Mouse (Mus musculus) kidney, adult 8-10 months (tissue): ENCODE measurements around the gene Tmem200a.

Source experiments
- DNase-seq, 2 experiments: peaks; one replicate each; pipeline ENCODE4 v3.0.0; 2022

Gene Tmem200a

DNA sequence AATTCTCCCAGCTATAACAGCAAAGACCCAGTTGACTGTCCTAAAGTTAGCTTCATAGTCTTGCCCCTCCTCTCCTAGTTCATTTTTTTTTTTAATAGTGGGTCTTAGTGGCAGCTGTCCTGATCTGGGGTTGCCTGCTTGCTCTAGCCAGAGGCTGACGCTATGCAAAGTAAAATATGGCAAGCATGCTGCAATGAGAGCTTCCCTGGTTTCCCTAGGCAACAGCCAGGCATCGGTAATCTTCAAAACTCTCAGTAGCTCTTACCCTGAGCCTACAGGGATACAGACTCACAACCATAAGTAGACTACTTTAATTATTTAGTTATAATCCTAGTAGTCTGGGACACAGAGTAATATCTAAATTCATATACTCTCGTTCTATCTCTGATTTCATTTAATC is 202.0 kb downstream of the Tmem200a start:
- DNase-seq, result no peak

DNA sequence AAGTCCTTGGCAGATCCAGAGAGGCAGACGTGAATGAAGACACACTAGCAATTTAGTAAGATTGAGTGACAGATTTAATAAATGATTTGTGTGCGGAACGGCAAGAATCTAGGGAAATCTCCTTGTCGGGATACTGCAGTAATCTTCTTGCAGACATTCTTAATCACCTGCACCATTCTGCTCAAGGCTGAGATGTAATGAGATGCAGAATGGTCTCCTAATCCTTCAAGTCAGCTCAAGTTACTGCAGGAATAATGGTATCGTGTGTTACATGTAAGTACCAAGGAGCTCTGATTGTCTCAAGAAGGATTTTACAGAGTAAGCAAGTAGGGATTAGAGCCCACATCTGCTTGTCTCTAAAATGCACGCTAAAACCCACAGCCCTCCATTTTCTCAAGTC is 210.1 kb downstream of the Tmem200a start:
- DNase-seq, result no peak
